Mouse (Mus musculus): ENCODE measurements around the gene Tacc3. TPM values are rescaled to one million over a fixed set of nuclear protein-coding genes. Genes with fewer than 3 reads are reported as not detected.
A peak's percentile ranks its signal among the peaks of the same experiment; 100 is the strongest.

Gene Tacc3
- total RNA-seq, 2 experiments from 2014 or later = 5.2 to 8.3 TPM

DNA sequence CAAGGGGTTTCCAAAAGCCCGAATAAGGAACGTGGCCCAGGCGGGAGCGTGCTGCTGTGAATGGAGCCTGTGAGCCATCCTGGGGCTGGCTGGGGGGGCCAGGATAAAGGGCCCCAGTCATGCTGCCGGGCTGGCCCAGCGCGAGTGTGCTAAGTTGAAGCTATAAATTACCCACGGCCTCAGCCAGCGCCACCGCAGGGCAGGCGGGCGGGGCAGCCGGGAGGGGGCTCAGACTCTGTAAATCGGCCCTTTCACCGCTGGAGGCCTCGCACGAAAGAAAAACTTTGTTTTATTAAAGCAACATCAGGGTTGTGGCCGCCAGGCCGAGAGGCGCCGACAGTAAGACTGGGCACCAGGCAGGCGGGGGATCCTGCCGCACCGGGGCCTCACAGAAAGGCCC, 34.5 kb downstream of the Tacc3 start:
- DNase-seq (ENCODE audit: extremely low spot score in 1 of 2, low spot score in 1 of 2) = no peak

DNA sequence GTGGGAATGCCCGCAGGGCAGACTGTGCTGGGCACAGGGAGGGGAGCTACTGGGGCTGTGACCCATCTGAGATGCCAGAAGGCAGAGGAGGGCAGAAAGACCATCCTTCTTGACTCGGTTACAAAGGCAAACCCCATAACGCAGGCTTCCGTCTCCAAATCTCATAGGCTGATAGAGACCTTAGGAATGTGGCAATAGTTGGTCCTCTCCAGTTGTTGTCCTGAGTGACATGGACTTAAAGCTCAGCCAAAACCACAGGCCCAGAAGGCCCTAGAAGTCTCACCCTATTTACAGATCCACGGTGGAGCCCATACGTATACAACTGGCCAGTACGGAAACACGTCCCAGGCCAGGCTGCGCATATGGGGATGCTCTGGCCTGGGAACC, 36.5 kb downstream of the Tacc3 start:
- no peak for DNase-seq (ENCODE audit: extremely low spot score in 1 of 2, low spot score in 1 of 2)

DNA sequence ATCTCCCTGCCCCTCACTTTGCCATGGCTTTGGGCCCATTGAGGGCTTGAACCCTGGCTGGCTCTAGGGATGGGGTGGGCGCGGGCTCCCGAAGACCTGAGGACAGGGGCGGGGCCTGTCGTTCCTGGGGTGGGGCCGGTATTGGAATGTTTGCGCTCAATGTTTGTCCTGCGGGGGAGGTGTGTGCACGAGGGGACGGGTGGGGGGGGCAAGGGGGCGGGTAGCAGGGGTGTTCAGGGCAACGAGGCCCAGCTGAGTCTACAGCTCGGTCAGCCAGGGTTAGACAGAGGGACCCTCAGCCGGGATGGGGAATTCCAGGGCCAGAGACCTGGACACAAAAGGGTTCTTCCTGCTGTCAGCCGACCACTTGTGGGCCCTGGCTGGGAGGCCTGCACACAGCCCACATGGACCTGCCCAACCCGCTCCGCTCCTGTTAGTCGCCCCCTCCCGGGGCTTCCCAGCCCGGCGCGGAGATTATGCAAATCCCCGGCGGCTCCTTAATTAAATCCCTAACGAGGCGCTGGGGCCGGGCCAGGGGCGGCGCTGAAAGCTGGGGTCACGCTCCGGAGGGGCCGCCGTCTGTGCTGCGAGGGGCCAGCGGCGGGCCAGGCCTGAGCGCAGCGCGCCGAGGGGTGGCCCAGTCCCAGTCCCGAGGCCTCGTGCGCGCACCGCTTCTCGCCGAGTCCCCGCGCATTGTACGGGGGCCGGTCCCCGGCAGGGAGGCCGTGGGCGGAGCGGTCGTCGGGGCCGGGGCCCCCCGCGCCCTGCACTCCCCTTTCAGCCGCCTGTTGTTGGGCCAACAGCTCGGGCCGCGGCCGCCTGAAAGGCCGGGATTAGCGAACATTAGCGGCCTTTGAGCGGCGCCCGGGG, 37.2 kb downstream of the Tacc3 start:
- DNase-seq (ENCODE audit: extremely low spot score in 1 of 2, low spot score in 1 of 2) = peak; percentile 55 to 56

DNA sequence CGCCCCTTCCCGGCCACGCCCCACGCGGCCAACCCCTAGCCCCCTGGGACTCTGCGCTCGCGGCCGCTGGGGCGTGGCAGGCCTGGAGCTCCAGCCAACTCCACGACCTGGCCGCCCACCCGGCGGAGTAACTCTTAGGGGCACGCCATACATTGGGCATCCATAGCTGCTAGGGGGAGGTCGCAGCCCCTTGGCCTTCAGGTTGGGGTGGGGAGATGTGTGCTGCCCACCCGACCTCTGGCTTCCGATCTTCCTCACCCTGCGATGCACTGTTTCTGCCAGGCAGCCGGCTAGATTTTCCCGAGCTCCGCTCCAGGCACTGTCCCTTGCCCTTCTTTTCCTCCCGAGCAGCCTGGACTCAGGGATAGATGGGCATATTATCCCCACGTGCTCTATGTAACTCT, 37.8 kb downstream of the Tacc3 start:
- no peak for DNase-seq (ENCODE audit: extremely low spot score in 1 of 2, low spot score in 1 of 2)

DNA sequence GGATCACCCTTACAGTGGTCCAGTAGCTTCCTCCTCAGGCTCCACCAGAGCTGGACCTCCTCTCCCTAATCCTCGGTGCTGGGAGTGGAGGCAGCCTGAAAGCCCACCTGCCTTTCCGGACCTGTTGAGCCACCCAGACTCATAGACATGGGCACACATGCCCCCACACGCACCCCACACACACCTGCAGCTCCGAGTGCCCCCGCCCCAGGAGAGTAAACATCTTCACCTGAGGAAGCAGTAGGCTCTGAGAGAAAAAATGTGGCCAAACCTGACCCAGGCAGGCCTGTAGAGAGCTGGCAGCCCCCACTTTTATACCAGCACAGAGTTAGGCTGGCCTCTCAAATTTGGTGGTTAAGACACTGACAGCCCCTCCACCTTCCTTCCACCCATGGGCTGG, 38.5 kb downstream of the Tacc3 start:
- DNase-seq (ENCODE audit: extremely low spot score in 1 of 2, low spot score in 1 of 2) = no peak

DNA sequence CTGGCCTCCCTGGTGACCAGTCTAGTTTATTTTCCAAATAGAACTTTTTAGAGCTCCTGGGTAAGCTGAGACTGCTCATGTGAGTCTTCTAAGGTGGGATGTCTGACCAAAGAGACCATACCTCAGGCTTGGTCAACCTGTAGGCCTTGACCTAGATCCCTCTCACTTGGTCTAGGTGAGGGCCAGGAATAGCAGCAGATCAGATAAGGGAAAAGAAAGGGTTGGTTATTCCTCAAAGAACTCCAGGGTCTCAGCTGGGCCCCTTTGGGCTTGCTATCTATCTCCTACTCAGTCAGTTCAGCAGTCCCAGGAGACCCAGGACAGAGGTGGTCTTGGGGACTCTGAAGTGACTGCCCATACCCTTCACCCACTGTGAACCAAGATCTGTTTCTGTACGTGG, 39.6 kb downstream of the Tacc3 start:
- no peak for DNase-seq (ENCODE audit: extremely low spot score in 1 of 2, low spot score in 1 of 2)

DNA sequence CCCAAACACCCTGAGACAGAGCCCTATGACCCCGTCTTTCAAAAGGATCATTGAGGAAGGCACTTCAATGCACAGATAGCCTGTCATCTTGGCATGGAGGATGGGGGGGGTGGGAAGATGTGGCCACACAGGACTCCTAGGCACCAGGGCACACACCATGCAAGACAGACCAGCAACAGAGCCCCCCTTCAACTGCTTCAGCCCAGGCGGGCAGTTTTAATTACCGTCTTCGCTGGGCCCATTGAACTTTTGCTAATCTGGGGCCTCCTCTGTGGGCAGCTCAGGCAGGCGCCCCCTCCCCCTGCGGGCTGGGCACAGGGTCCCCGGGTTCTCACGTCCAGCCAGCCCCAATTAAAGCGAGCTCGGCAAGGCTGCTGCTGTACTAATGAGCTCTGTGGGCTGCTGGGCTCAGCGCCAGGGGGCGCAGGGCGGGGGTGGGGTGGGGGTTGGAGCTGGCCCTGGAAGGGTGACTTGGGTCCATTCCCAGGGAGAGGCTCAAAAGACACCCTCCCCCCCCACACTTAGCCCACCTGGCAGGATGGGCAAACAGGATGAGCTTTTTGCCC, 40.1 kb downstream of the Tacc3 start:
- peak in 1 of 2 experiments; percentile 47 for DNase-seq (ENCODE audit: extremely low spot score in 1 of 2, low spot score in 1 of 2)

DNA sequence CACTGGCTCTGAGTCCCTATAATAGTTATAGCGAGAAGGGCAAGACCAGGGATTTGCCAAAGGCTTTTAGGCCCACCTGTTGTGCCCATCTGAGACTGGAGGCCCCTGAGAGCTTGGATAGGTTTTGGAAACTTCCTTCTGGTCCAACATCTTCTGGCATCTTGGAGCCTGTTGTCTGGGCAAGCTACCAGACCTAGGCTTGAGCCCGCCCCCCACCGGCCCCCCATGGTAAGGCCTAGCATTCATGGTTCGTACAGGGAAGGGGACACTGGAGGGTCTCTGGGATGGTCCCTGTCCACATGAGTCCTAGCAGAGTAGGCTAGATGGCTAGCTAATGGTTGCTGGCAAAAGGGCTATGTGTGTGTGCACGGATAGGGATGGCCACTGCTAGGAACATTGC, 40.7 kb downstream of the Tacc3 start:
- no peak for DNase-seq (ENCODE audit: extremely low spot score in 1 of 2, low spot score in 1 of 2)

DNA sequence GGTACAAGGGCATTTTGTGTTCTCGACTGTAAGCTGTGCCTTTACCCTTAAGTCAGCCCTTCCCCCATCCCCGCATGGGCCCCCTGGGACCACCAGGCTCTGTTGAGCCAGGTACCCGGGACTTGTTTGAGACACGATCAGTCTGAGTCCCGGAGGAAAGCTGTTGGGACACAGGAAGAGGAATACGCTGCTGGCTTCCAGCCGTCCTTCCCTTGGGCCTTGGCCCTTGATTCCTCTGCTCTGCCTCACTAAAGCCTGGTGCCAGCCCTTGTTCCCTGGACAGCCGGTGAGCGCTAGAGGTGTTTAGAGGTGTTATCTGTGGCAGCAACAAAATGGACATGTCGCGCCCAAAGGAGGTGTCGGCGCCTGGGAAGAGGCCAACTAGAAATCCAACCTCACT, 42.1 kb downstream of the Tacc3 start:
- no peak for DNase-seq (ENCODE audit: extremely low spot score in 1 of 2, low spot score in 1 of 2)

DNA sequence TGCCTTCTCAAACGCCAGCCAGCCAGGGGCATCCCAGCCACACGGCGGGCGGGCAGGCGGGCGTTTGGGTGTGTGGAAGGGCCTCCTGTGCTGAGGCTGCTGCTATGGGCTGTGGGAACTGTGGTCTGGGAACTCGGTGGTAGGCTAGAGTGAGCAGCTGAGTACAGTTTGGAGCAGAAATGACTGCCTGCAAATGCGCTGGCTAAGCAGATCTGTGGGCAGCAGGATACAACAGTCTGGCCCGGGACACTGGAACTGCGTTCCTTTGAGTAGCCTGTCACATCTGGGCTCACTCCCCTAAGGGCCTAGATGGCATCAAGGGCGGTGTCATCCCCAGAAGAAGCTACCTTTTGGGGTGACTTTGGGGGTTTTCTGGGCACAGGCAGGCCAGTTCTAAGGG, 43.9 kb downstream of the Tacc3 start:
- DNase-seq (ENCODE audit: extremely low spot score in 1 of 2, low spot score in 1 of 2) = no peak

DNA sequence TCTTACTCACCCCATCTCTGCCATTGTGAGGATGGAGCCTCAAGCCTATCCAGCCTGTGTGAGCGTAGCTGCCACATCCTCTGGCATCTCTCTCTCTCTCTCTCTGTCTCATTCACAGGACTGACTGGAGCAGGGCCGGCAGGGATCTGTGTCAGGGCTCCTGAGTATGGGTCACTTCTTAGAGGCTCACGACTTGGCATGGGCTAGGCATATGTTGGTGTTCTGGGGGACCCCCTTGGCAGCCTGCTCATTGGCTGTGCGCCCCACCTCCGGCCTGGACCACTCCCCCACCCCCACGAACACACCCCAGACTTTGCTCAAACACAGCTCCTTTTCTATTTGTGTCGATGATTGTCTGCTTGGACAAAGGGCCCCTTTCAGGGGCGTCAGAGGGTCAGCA, 46.1 kb downstream of the Tacc3 start:
- DNase-seq (ENCODE audit: extremely low spot score in 1 of 2, low spot score in 1 of 2) = no peak

DNA sequence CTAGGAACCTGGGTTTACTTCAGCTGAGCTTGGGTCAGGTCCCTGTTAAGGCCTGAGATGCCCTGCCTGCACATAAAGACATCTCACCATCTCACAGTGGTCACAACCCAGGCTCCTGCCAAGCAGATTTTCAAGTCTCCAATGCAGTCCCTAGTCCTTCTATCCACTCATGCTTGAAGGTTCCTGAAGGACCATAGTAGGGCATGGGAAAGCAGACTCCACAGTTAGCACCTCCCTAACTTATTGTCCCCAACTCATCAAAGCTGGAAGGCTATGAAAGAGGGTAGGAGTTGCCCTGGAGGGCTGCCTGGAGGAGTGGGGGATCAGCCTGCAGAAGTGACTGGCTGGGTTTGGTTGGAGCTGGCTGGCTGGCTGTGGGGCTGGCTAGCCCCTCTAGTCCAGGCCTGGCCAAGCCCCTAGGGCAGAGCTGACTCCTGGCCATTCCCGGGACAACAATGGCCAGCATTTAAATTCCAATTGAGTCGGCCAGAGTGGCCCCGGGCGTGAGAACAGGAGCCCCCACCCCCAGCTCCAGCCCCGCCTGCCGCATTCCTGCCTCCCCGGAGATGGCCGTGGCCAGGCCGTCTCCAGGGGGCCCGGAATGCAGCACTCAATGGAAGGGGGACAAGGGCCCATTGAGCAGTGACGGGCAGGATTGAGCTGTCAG, 47.1 kb downstream of the Tacc3 start:
- no peak for DNase-seq (ENCODE audit: extremely low spot score in 1 of 2, low spot score in 1 of 2)

DNA sequence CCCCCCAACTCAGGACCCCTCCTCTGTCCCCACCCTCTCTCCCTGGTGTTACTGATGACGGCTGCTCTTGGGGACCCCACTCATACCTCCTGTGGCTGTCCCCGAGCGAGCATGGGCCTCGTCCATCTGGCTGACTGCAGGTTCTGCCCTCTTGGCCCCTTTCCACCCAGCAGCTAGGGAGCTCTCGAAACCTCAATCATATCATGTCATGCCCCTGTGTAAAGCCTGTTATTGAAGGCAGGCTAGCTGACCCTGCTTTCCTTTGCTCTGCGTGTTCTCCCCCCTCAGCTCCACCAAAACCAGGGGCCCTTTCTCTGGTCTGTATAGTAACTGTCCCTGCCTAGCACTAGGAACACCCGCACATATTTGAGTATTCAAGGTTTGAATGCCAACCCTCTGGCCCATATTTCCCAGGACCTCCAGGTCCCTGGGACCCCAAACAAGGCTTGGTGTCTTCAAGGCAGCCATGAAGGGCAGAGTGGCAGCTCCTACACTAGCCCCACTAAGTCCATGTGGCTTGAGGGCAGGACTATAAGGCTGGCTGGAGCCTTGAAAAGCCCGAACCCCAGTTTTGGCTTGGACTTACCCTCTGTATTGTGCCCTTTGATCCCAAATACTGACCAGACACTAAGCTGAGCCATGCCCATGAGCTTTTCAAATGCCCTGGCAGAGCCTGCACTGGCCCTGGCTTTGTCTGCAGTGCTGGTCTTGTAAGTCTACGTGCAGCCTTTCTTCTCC, 47.9 kb downstream of the Tacc3 start:
- no peak for DNase-seq (ENCODE audit: extremely low spot score in 1 of 2, low spot score in 1 of 2)

DNA sequence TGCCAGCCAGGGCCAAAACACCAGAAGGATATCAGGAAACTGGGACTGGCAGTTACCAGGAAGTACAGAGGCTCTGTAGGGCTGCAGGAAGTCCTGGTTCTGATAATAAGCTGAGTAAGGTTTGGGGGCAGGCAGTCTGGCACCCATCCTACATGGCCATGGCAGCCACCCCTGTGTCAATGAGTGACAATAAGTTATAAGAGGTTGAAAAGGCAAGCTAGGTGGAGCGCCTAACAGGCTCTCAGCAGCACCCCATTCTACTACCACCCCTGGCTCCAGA, 48.4 kb downstream of the Tacc3 start:
- no peak for DNase-seq (ENCODE audit: extremely low spot score in 1 of 2, low spot score in 1 of 2)

DNA sequence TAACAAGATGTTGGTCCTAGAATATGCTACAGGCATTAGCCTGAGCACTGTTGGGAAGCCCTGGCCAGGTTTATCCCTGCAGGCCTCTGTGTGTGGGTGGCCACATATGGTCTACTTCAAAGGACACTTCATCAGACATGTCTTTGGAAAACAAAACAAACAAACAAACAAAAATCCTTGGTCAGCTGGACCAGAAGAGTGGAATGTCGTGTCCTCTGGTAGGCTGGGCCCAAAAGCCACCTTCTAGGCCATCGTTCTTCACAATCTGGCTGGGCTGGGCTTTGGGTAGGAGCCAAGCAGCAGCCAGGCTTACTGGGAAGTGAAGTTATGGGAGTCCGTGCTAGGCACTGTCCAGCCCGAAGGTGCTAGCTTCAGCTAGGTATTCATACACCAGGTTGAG, 49.2 kb downstream of the Tacc3 start:
- DNase-seq (ENCODE audit: extremely low spot score in 1 of 2, low spot score in 1 of 2) = no peak

DNA sequence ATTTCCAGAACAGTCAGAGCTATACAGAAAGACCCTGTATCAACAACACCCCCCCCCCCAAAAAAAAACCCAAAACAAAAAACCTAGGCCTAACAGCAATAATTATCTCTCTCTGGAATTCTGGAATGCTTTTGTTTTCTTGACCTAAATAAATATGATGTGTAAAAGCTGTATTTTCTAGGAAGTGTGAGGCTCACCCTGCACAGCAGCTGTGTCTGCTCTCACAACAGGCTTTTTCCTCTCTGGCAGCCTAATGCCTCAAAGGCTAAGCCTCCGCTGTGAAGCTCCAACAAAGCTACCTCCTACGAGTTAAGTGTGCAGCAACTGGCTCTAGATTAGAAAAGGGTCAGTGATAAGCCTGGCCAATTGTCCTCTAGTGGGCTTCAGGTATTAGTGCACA, 51.1 kb downstream of the Tacc3 start:
- no peak for DNase-seq (ENCODE audit: extremely low spot score in 1 of 2, low spot score in 1 of 2)

DNA sequence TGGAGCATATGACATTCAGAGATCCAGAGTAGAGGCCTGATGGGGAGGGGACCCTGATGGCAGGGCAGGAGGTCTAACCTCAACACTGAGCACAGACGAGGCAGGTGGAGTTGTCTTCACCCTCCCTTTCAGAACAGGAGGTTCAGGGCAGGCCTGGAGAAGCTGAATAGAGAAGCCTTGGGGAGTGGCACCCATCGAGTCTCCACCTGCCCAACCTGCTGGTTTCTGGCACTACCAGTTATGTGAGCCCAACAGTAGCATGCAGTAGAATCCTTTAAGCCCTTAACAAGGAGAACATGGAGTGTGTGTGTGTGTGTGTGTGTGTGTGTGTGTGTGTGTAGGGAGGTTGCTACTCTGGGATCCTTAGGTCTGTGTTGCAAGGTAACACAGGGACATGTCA, 54.6 kb downstream of the Tacc3 start:
- DNase-seq (ENCODE audit: extremely low spot score in 1 of 2, low spot score in 1 of 2) = no peak

DNA sequence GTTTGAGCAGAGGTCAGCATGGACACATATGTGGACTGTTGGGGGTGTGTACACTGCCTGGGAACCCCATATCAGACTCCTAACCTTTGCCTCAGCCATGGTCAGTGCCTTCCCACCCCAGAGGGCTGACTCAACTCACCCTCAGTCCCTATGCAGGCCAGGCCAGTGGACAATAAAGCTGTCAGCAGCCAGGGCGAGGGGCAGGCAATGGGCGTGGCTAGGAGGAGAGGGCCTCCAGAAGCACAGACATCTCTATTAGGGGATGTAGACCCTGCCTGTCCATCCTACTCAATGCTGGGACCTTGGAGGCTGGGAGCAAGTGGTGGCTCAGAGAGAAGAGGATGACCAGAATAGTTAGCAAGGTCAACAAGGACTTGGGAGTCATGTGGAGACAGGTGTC, 57.3 kb downstream of the Tacc3 start:
- DNase-seq (ENCODE audit: extremely low spot score in 1 of 2, low spot score in 1 of 2) = no peak

DNA sequence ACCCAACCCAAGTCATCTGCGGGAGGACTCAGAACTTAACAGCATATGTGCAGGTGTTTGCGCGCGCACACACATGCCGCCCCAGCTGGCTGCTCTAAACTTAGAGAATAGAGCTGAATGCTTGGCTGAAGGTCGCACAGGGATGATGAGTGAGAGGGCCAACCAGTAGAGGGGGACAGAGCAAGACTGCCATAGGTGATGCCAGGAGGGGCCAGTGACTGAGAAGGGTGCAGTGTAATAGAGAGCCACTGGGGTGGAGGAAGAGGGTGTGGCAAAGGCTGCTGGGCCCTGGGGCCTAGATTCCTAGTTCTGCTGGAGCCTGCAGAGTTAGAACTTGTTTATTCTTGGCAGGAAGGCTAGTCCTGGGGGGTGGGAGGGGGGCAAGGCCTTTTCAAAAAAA, 58.5 kb downstream of the Tacc3 start:
- DNase-seq (ENCODE audit: extremely low spot score in 1 of 2, low spot score in 1 of 2) = no peak

DNA sequence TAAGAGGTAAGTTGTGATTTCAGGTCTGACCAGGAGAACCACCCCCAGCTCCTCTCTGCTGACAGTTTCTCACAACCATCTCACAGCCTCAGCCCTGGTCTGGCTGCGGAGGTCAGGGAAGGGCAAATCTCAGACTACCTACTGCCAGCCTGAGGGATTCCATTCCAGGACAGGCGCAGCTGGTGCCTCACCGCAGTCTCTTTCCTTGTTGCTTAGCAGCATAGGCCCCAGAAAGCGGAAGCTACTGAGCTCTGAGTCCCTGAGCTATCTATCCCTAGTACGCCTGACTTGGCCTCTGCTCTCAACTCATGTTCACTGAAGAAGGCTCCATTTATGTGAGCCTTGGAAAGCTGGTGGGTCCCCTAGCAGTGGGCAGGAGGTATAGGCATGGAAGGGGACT, 60.5 kb downstream of the Tacc3 start:
- no peak for DNase-seq (ENCODE audit: extremely low spot score in 1 of 2, low spot score in 1 of 2)

DNA sequence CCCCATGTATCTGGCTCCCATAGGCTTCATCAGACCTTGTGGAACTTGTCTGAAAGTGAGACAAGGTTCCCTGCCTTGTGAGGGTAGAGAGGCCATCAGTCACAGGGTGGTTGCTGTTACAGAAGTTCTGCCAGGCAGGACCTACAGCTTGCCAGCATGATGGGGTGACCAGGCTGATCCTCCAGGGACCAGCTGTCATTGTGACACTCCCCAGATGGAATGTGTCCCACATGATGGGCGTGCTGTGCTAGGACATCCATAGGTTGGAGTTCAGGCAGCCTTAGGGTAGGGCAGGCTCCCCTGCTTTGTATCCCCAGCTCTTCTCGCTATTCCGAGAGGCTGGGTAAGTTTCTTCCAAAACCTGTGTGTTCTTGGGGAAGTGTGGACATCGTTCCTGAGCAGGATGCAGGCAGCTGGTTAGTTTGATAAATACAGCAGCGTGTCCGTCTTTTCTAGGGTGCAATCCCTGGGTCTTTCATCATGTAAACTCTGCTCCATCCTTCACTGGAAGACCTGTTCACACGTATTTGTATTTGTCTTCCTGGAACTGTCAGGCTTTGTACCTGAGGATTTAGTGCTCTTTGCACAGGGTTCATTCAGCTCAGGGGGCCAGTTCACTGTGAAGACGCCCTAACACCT, 63.0 kb downstream of the Tacc3 start:
- no peak for DNase-seq (ENCODE audit: extremely low spot score in 1 of 2, low spot score in 1 of 2)

All from layer of hippocampus, postnatal 25 days (tissue).